Mouse (Mus musculus) embryonic facial prominence, embryonic 15.5 days (tissue): ENCODE results near the gene Ciao2b. TPM values are rescaled to one million over a fixed set of nuclear protein-coding genes. Genes with fewer than 3 reads are reported as not detected.
A peak's percentile ranks its signal among the peaks of the same experiment; 100 is the strongest.
"Not testable (repeated sequence)": the region's sequence is repeated elsewhere in the genome, so short reads cannot be mapped to it uniquely, and the experiment has no call there.

Source experiments
- ATAC-seq: fragments of 200-750 bp; cut with Nextera tagmentation; 2 replicates; pipeline ENCODE4 v1.8.0; 2017; ENCODE audit warnings: low read depth, moderate TSS enrichment; ENCODE audit not compliant: insufficient number of reproducible peaks, low FRiP score, low TSS enrichment
- H3K27ac ChIP-seq: fragments of 300-500 bp; sonication (generic); replicated peaks from 2 replicates; pipeline ENCODE4 v1.5.1; 2015; ENCODE audit warnings: mild to moderate bottlenecking, inconsistent platforms
- H3K27me3 ChIP-seq: fragments of 300-500 bp; sonication (generic); 2 replicates; pipeline ENCODE4 v1.6.1; 2015; ENCODE audit warnings: inconsistent platforms
- H3K36me3 ChIP-seq: fragments of 300-500 bp; sonication (generic); 2 replicates; pipeline ENCODE4 v1.6.1; 2015; ENCODE audit warnings: mild to moderate bottlenecking, inconsistent platforms
- H3K4me1 ChIP-seq: fragments of 300-500 bp; sonication (generic); 2 replicates; pipeline ENCODE4 v1.6.1; 2015; ENCODE audit warnings: inconsistent platforms
- H3K4me2 ChIP-seq: fragments of 300-500 bp; sonication (generic); replicated peaks from 2 replicates; pipeline ENCODE4 v1.6.1; 2015; ENCODE audit warnings: mild to moderate bottlenecking, inconsistent platforms
- H3K4me3 ChIP-seq: fragments of 300-500 bp; sonication (generic); replicated peaks from 2 replicates; pipeline ENCODE4 v1.5.1; 2015; ENCODE audit warnings: mild to moderate bottlenecking, inconsistent platforms
- H3K9ac ChIP-seq: fragments of 300-500 bp; sonication (generic); 2 replicates; pipeline ENCODE4 v1.6.1; 2015; ENCODE audit warnings: inconsistent platforms
- H3K9me3 ChIP-seq: fragments of 300-500 bp; sonication (generic); replicated peaks from 2 replicates; pipeline ENCODE4 v1.6.1; 2016; ENCODE audit warnings: inconsistent platforms
- WGBS: fragments of 180-500 bp; shearing (Covaris S2); methylation state at CpG from one replicate; pipeline ENCODE4 v1.1.7; 2015; 5-methylcytosine and 5-hydroxymethylcytosine counted together
- polyA plus RNA-seq: library from polyadenylated mRNA; unstranded; fragments of >200 nt; fragmentation: Nextera tagmentation; extraction: Ambion mirVana; gene quantifications from 2 replicates; pipeline ENCODE4 v1.2.1, GENCODE M21; 2015

Gene Ciao2b
- polyA plus RNA-seq: 90.6 and 91.9 TPM in 2 replicates

DNA sequence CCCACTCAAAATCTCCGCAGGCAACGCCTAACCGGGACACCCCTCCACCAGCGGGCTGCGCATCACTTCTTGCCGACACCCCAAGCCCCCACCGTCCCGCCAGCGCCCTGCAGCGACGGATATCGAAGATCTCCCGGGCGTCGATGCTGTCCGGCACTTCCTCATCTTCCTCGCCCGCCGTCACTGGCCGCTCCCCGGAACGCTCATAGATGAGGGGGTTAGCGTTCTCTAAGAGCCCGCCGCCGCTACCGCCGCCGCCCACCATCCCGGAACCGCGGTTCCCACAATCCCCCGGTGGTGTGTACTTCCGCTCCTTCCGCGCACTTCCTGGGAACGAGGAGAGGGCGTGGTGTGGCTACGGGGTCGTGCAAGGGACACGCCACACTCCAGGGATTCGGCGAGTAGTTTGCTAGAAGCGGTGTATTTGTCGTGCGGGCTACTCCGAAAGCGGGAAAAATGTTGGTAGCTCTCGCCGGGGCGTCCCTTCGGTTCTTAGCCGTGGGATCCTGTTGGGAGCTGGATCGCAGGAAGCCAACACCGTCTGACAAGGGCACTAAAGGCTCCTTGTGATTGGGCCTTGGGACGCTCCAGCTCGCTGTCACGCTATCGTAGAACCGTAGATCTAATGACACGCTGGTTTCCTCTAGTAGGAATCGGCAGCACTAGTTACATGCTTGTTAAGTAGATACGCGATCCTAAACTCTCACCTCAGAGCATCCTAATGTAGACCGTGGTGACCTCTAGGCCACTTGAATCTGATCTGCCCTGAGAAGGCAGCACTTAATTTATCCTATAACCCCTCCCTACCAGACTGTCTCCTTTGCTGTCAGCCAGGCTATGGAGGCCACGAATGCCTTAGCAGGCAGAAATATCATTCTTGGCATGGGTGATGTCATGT, at the start of gene Ciao2b:
Ciao2b (minus strand) TSS at position 540 of the 898 bp plus-strand sequence.
- Histone ChIP-seq H3K9me3 (no peaks in the 10 kb centered on the region), H3K9ac (peak within 1 kb of the TSS; percentile 75), H3K36me3 (peaks cover 17% of the 10 kb centered on the region; the same call in 1 of the 2 replicates), H3K4me1 (peaks cover 18% of the 10 kb centered on the region), H3K4me3 (peak within 1 kb of the TSS; percentile 65), H3K4me2 (peak within 1 kb of the TSS; percentile 89), H3K27me3 (no peaks in the 10 kb centered on the region), H3K27ac (peak within 1 kb of the TSS; percentile 52; the same call in 1 of the 2 replicates)
- under 1% methylated on average over 66 of the region's 66 CpGs for WGBS
- ATAC-seq: peak; percentile 92

DNA sequence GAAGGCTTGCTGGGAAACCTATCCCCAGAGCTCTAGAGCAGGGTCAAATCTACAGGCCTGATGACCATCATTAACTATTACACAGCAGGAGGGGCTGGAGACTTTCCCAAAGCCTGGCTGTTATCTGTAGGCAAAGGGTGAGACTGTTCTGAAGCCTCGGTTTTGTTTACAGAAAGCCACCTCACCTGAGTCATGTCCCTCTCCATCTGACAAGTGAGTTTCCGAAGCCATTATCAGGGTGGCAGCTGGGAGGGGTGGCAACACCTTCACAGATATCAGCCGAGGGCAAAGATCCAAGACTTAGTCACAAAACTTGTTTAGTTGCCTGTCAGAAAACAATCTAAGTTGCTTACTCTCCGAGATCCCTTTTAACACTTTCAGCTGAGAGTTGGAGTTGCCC, 46.7 kb upstream of the Ciao2b start:
- no peak for ATAC-seq
- Histone ChIP-seq H3K27ac (no peak overlapping the region), H3K36me3 (no peaks in the 10 kb centered on the region), H3K27me3 (no peaks in the 10 kb centered on the region), H3K9ac (no peak overlapping the region), H3K4me2 (no peak overlapping the region), H3K4me1 (no peaks in the 10 kb centered on the region), H3K4me3 (no peak overlapping the region), H3K9me3 (no peaks in the 10 kb centered on the region)
- 67% methylated on average over 4 of the region's 4 CpGs for WGBS

DNA sequence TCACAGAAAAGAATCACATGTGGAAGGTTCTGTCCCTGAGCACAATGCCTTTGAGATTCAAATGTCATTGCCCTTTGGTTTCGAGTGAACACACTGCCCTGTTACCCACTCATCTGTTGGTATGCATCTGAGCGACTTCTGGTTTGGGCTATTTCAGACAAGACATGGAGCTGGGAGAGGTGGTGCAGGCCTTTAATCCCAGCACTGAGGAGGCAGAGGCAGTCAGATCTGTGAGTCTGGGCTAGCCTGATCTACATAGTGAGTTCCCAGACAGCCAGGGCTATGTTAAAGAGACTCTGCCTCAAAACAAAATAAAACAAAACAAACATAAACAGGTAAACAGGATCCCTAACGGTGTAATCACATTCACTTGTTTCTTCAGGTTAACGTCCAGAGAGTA, 13.8 kb upstream of the Ciao2b start:
- WGBS: 71% methylated on average over 4 of the region's 4 CpGs

DNA sequence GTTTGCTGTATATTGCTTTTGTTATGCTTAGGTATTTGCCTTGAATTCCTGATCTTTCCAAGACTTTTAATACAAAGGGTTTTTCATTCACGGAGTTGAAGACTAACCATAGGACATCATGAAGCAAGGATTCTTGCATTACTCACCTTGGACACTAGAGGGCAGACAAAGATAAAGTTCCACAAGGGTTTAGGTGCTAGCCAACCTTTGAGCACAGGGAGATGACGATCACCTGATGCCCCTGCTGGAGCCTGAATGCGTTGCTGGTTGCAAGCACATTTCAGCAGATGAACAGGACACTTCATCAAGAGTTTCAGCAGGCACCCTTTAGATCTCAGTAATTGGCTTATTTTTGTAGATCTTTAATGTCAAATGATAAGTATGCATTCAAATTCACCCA, 13.2 kb upstream of the Ciao2b start:
- no peak overlapping the region for H3K4me3 ChIP-seq
- no peaks in the 10 kb centered on the region for H3K4me1 ChIP-seq
- no peaks in the 10 kb centered on the region for H3K36me3 ChIP-seq
- H3K27ac ChIP-seq: no peak overlapping the region
- WGBS: 1% methylated on average over 3 of the region's 3 CpGs
- H3K27me3 ChIP-seq: no peaks in the 10 kb centered on the region
- H3K9ac ChIP-seq: no peak overlapping the region
- no peak for ATAC-seq
- H3K9me3 ChIP-seq: no peaks in the 10 kb centered on the region
- H3K4me2 ChIP-seq: no peak overlapping the region

More for the DNA sequence above, 13.8 kb upstream of the Ciao2b start:
- no peak for ATAC-seq
- no peak overlapping the region for H3K9ac ChIP-seq
- H3K4me1 ChIP-seq: no peaks in the 10 kb centered on the region
- H3K4me3 ChIP-seq: no peak overlapping the region
- no peak overlapping the region for H3K27ac ChIP-seq
- H3K36me3 ChIP-seq: no peaks in the 10 kb centered on the region
- no peak overlapping the region for H3K4me2 ChIP-seq
- H3K9me3 ChIP-seq: no peaks in the 10 kb centered on the region
- no peaks in the 10 kb centered on the region for H3K27me3 ChIP-seq

DNA sequence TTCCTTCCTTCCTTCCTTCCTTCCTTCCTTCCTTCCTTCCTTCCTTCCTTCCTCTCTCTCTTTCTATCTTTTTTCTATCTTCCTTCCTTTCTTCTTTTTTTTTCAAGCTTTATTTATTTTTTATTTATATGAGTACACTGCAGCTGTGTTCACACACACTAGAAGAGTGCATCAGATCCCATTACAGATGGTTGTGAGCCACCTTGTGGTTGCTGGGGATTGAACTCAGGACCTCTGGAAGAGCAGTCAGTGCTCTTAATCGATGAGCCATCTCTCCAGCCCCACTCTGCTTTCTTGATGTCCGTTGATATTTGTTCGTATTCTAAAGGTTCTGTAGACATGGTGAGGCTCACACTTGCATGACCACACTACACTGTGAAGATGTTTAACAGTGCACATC, 2.4 kb upstream of the Ciao2b start:
- not testable (repeated sequence) for H3K36me3 ChIP-seq, H3K4me2 ChIP-seq, H3K27me3 ChIP-seq, H3K9ac ChIP-seq, ATAC-seq, H3K4me3 ChIP-seq, H3K9me3 ChIP-seq, H3K27ac ChIP-seq
- peaks cover 18% of the 10 kb centered on the region for H3K4me1 ChIP-seq
- WGBS: 72% methylated on average over 3 of the region's 3 CpGs

DNA sequence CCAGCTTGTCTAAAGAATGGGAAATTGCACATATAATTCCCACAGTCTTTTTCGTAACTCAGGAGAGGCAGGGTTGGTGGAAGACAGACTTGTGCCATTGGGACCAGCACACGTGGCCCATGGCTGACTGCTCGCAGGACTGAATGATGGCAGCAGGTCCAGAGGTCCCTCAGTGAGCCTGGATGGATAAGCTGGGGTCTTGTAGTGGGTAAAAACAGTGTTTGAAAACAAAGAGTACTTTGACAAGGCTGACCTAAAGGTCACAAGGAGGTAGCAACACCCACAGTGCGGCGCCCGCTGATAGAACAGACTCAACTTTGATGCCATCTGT, 524 bp upstream of the Ciao2b start:
- 65% methylated on average over 6 of the region's 6 CpGs for WGBS
- ATAC-seq: no peak

DNA sequence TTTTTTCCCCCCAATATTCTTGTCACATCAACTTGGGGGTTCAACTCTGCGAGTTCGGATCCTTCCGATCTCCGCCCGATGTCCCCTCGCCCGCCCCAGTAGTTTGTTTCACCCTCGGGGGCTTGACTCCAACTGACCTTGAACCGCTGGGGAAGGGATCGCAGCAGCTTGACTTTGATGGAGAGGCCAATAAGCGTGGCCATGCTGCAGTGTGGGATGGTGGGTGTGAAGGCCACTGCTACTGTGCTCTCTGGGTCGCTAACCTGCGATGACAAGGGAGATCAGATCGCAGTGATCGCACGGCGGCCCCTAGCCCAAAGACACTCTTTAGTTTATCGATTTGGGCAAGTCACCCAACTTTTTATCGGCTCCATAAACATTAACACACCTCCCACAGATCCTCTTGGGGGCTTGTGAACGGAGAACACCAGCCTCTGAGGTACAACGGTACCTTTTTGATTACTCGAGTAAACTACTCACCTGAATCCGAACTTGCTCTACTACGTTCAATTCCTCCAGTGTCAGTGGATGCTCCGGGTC, 864 bp downstream of the Ciao2b start:
- Histone ChIP-seq H3K27me3 (no peaks in the 10 kb centered on the region), H3K36me3 (peaks cover 17% of the 10 kb centered on the region; the same call in 1 of the 2 replicates), H3K4me1 (peaks cover 18% of the 10 kb centered on the region), H3K4me2 (peak overlapping the region; percentile 89), H3K27ac (0 out of 2 replicates have a peak overlapping the region, but pooled peaks have one; percentile 52), H3K9me3 (no peaks in the 10 kb centered on the region), H3K4me3 (peak overlapping the region; percentile 65), H3K9ac (peak overlapping the region; percentile 75)
- no peak for ATAC-seq
- WGBS: 6% methylated on average over 25 of the region's 25 CpGs

More for the DNA sequence above, 524 bp upstream of the Ciao2b start:
- Histone ChIP-seq H3K4me1 (peaks cover 18% of the 10 kb centered on the region), H3K9me3 (no peaks in the 10 kb centered on the region), H3K9ac (peak overlapping the region; percentile 75; the same call in 1 of the 2 replicates), H3K27ac (no peak overlapping the region), H3K4me3 (peak overlapping the region; percentile 65), H3K4me2 (peak overlapping the region; percentile 89), H3K36me3 (peaks cover 17% of the 10 kb centered on the region; the same call in 1 of the 2 replicates), H3K27me3 (no peaks in the 10 kb centered on the region)

DNA sequence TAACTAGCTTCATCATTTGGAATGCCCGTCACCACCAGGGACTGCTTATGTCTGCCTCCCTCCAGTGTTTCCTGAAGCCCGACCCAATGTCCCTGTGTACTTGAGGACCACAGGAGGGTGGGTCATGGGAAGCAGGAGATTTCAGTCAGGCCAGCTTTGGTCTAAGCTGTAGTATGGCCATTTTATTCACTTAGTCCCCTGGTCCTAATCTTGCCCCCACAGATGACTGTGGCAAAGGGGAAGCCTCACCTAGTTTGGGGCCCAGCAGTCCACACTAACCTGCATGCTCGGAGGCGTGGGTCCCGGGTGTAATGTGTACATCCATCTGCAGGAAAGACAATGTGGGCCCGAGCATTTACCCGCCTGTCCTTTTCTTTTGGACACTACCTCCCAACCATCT, 1.5 kb downstream of the Ciao2b start:
- WGBS: 86% methylated on average over 7 of the region's 7 CpGs
- H3K4me2 ChIP-seq: peak overlapping the region; percentile 89
- no peaks in the 10 kb centered on the region for H3K27me3 ChIP-seq
- peak overlapping the region; percentile 75; the same call in 1 of the 2 replicates for H3K9ac ChIP-seq
- no peak for ATAC-seq
- no peaks in the 10 kb centered on the region for H3K9me3 ChIP-seq
- H3K4me3 ChIP-seq: peak overlapping the region; percentile 65
- H3K4me1 ChIP-seq: peaks cover 18% of the 10 kb centered on the region
- peaks cover 24% of the 10 kb centered on the region; the same call in 1 of the 2 replicates for H3K36me3 ChIP-seq
- H3K27ac ChIP-seq: no peak overlapping the region

DNA sequence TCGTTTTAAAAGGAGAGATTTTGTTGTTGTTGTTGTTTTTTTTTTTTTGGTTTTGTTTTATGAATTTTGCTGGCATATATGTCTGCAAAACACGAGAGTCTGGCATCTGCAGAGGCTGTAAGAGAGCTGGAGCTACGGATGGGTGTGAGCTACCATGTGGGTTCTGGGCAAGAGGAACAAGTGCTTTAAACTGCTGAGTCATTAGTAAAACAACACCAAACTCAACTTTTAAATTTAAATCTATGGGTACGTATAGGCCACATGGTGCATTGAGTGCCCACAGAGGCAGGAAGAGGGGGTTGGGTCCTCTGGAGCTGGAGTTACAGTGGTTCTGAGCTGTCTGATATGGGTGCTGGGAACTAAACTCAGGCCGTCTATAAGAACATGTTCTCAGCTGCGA, 3.8 kb downstream of the Ciao2b start:
- no peak overlapping the region for H3K9ac ChIP-seq
- peaks cover 18% of the 10 kb centered on the region for H3K4me1 ChIP-seq
- 89% methylated on average over 6 of the region's 6 CpGs for WGBS
- H3K4me2 ChIP-seq: no peak overlapping the region
- no peak overlapping the region for H3K27ac ChIP-seq
- peaks cover 28% of the 10 kb centered on the region; the same call in 1 of the 2 replicates for H3K36me3 ChIP-seq
- ATAC-seq: no peak
- no peaks in the 10 kb centered on the region for H3K27me3 ChIP-seq
- no peak overlapping the region for H3K4me3 ChIP-seq
- H3K9me3 ChIP-seq: no peaks in the 10 kb centered on the region

DNA sequence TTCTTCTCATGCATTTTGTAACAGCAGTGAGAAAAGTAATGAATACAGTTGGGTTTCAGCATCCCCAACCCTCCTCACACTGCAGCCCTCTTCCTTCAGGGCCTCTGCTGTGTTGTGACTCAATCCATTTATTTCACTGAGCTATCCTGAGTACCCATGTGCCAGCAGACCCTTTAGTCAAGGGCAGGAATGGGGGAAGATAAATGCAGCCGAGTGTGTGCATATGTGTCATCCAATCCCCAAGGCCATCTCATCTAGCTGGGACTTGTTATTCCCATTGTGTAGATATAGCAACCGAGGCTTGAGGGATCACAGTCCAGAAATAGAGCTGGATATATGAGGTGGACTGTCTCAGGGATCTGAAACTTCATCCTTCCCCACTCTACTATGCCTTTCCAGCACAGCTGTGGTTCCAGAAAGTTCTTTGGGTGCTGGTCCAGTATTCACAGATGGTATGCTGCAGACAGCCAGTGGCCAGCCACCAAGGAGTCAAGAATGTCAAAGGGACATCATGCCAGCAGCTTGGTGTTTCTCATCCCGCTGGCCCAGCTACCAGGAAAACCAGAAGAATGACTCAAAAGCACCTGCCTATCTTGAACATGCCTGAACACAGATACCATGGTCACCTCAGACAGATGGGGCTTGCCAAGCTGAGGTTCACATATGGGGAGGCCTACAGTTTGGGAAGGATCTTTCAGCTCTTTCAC, 6.6 kb downstream of the Ciao2b start:
- Histone ChIP-seq H3K4me2 (no peak overlapping the region), H3K9ac (no peak overlapping the region), H3K27me3 (peaks cover 12% of the 10 kb centered on the region), H3K36me3 (peaks cover 28% of the 10 kb centered on the region; the same call in 1 of the 2 replicates), H3K4me3 (no peak overlapping the region), H3K4me1 (peaks cover 21% of the 10 kb centered on the region), H3K27ac (no peak overlapping the region), H3K9me3 (no peaks in the 10 kb centered on the region)
- WGBS: 83% methylated on average over 3 of the region's 3 CpGs
- no peak for ATAC-seq

DNA sequence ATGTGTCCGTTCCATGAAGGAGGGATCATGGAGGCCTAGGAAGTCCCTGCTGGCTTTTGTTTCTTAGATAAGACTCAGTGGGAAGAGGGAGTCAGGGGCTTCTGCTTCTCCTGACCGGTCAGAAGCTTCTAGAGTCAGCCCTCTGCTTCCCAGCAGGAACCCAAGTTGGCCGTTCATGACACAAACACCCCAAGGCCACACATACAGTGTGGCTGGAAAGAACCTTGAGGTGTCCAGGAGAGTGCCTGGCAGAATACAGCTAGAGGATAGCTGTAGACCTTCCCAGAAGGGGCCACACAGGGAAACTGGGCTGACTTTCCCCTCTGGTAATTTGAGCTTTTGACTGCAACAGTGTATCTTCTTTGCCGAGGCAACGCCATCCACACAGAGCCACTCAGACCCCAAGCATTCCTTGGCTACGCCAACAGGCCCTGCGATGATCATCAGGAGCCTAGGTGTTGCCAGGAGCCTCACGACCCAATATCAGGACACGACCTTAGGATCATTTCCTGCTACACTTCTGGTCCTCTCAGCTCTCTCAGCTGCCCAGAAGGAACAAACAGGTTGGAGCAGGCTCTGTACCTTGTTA, 8.5 kb downstream of the Ciao2b start:
- H3K36me3 ChIP-seq: peaks cover 12% of the 10 kb centered on the region; the same call in 1 of the 2 replicates
- peaks cover 19% of the 10 kb centered on the region for H3K4me1 ChIP-seq
- no peak overlapping the region for H3K27ac ChIP-seq
- H3K9me3 ChIP-seq: no peaks in the 10 kb centered on the region
- WGBS: 49% methylated on average over 9 of the region's 9 CpGs
- no peak for ATAC-seq
- H3K9ac ChIP-seq: no peak overlapping the region
- no peak overlapping the region for H3K4me3 ChIP-seq
- H3K27me3 ChIP-seq: peaks cover 24% of the 10 kb centered on the region
- H3K4me2 ChIP-seq: no peak overlapping the region
